Mouse (Mus musculus): ENCODE results near the gene Ndufs3. TPM values are rescaled to one million over a fixed set of nuclear protein-coding genes. Genes with fewer than 3 reads are reported as not detected.

Gene Ndufs3
- polyA plus RNA-seq, 1 experiment, result 84.0 TPM

- TF ChIP-seq CTCF (IDR thresholded peaks at IDR 0.05; ENCODE audit: low read depth, low read length) (no peak), POLR2A (IDR thresholded peaks at IDR 0.05; ENCODE audit: borderline replicate concordance, low read depth, low read length) (no peak)
- H3K4me3 ChIP-seq (ENCODE audit: insufficient read depth, low read length), result no peak overlapping the region
- 0 out of 2 replicates have a peak, but pooled peaks cover 5% of the 10 kb centered on the region for H3K4me1 ChIP-seq (ENCODE audit: control insufficient read depth, insufficient read depth, low read length)
- no peak overlapping the region for H3K27ac ChIP-seq (ENCODE audit: insufficient read depth, low read depth, low read length)
These were observed 27.2 kb upstream of the Ndufs3 start for GRCm38 (mm10) chr2:90931829-90932228.

DNA sequence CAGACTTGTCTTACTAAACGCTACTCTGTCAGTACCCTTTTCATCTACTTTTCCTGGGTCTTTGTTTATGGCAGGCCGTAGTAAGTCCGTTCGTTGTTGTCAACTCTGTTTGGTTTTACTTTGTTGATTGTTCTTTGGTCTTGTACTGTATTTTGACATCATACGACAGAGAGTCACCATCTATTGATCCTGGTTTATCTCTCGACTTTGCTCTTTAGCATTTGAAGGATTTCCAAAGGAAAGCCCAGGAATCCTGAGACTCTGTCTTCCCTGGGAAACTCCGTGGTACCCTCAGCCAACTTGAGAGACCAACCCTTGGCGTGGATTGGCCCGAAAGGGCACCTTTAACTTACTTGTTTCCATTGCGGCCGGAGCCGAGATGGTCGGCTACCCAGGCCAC is 23.9 kb upstream of the Ndufs3 start:
- TF ChIP-seq CTCF (IDR thresholded peaks at IDR 0.05; ENCODE audit: low read depth, low read length), result no peak
- TF ChIP-seq POLR2A (IDR thresholded peaks at IDR 0.05; ENCODE audit: borderline replicate concordance, low read depth, low read length), result no peak
- Histone ChIP-seq H3K4me1 (ENCODE audit: control insufficient read depth, insufficient read depth, low read length) (0 out of 2 replicates have a peak, but pooled peaks cover 5% of the 10 kb centered on the region), H3K4me3 (ENCODE audit: insufficient read depth, low read length) (no peak overlapping the region)

DNA sequence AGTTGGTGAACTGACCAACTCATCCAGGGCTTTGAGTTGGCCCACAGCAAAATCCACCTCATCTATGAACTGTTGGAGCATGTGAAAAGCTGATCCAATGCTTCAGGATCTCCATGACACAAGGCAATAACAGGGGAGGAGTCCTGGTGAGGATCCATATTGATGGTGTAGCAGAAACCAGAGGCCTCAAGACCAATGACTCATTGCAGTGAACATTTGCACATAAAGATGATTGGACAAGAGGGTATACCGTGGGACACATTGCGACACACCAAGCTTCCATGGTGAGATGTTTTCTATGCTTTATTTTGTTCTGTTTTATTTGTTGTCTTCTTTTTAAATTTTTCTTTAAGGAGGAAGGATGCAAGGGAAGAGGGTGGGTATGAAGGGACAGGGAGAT is 18.0 kb upstream of the Ndufs3 start:
- H3K27ac ChIP-seq (ENCODE audit: insufficient read depth, low read depth, low read length), result no peak overlapping the region
- TF ChIP-seq CTCF (IDR thresholded peaks at IDR 0.05; ENCODE audit: low read depth, low read length) (no peak), POLR2A (IDR thresholded peaks at IDR 0.05; ENCODE audit: borderline replicate concordance, low read depth, low read length) (no peak)
- peaks cover 22% of the 10 kb centered on the region for H3K4me1 ChIP-seq (ENCODE audit: control insufficient read depth, insufficient read depth, low read length)
- no peak overlapping the region for H3K4me3 ChIP-seq (ENCODE audit: insufficient read depth, low read length)

More for the DNA sequence above, 23.9 kb upstream of the Ndufs3 start:
- H3K27ac ChIP-seq (ENCODE audit: insufficient read depth, low read depth, low read length), result no peak overlapping the region

GRCm38 (mm10) chr2:90921178-90921577 is 16.6 kb upstream of the Ndufs3 start:
- no peak overlapping the region for H3K27ac ChIP-seq (ENCODE audit: insufficient read depth, low read depth, low read length)
- peaks cover 24% of the 10 kb centered on the region for H3K4me1 ChIP-seq (ENCODE audit: control insufficient read depth, insufficient read depth, low read length)
- TF ChIP-seq CTCF (IDR thresholded peaks at IDR 0.05; ENCODE audit: low read depth, low read length) (no peak), POLR2A (IDR thresholded peaks at IDR 0.05; ENCODE audit: borderline replicate concordance, low read depth, low read length) (no peak)
- no peak overlapping the region for H3K4me3 ChIP-seq (ENCODE audit: insufficient read depth, low read length)

GRCm38 (mm10) chr2:90917999-90918698 is 13.5 kb upstream of the Ndufs3 start:
- TF ChIP-seq POLR2A (IDR thresholded peaks at IDR 0.05; ENCODE audit: borderline replicate concordance, low read depth, low read length) (peak; percentile 49; the same call in 1 of the 2 replicates), CTCF (IDR thresholded peaks at IDR 0.05; ENCODE audit: low read depth, low read length) (no peak)
- Histone ChIP-seq H3K4me3 (ENCODE audit: insufficient read depth, low read length) (peak overlapping the region; percentile 85), H3K4me1 (ENCODE audit: control insufficient read depth, insufficient read depth, low read length) (peaks cover 30% of the 10 kb centered on the region), H3K27ac (ENCODE audit: insufficient read depth, low read depth, low read length) (peak overlapping the region; percentile 61)

DNA sequence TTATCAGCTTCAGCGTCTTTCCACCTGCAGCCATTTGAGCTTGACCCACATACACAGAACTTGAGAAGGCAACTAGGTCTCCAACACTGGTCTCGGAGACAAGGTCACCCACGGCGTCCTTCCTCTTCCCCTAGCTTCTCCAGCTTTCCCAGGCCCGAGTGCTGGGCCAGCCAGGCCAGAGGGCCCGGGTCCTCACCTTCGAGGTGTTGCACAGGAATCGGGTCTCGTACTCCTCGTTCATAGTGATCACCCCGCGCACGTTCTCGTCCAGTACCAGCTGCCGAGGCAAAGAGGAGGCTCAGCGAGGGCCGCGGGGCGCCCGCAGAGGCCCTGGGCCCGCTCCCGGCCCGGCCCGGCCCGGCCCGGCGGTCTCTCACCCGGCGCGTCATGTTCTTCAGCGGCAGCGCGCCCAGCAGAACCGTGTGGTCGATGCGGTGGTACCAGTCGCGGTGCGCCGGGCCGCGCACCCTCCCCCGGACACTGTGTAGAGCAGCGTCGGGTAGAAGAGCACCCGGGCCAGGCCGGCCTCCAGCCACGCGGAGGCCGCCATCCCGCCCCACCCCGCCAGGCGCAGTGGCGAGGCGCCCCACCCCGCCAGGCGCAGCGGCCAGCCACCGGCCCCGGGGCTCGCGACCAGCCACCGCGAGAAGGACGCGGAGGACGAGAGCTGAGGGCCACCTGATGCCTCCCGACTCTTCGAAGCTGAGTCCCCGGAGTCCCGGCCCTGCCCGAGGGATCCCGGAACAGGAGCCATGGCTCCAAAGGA is 12.8 kb upstream of the Ndufs3 start:
- Histone ChIP-seq H3K27ac (ENCODE audit: insufficient read depth, low read depth, low read length) (peak overlapping the region; percentile 61), H3K4me3 (ENCODE audit: insufficient read depth, low read length) (peak overlapping the region; percentile 85), H3K4me1 (ENCODE audit: control insufficient read depth, insufficient read depth, low read length) (peaks cover 23% of the 10 kb centered on the region)
- TF ChIP-seq POLR2A (IDR thresholded peaks at IDR 0.05; ENCODE audit: borderline replicate concordance, low read depth, low read length) (no peak), CTCF (IDR thresholded peaks at IDR 0.05; ENCODE audit: low read depth, low read length) (no peak)

DNA sequence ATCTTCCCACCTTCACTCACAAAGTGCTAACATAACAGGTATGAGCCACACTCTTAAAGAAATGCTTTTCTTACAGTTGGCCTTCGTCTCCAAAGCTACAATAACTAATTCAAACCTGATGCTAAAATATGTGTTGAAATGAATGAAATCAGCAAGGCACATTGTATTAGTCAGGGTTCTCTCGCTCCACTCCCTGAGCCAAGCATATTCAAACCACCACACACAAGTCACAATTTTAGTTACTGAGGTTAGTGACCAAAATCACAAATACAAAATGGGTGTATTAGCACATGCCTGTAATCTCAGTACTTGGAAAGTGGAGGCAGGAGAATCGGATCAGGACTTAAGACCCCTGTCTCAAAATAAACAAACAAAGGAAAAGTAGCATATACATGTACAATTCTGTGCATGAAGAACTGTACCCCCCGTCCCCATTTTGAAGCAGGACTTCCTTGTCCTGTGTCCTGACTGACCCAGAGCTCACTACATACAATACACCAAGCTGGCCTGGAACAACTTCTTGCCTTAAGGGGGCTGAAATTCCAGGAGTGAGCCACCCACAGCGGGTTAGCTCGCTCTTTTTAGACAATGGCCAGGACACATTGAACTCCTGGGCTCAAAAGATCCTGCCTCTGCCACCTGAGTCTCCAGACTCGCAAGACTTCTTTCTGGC is 12.1 kb upstream of the Ndufs3 start:
- H3K4me3 ChIP-seq (ENCODE audit: insufficient read depth, low read length), result peak overlapping the region; percentile 85
- peaks cover 21% of the 10 kb centered on the region for H3K4me1 ChIP-seq (ENCODE audit: control insufficient read depth, insufficient read depth, low read length)
- no peak for TF ChIP-seq POLR2A (IDR thresholded peaks at IDR 0.05; ENCODE audit: borderline replicate concordance, low read depth, low read length)
- no peak for TF ChIP-seq CTCF (IDR thresholded peaks at IDR 0.05; ENCODE audit: low read depth, low read length)
- peak overlapping the region; percentile 61 for H3K27ac ChIP-seq (ENCODE audit: insufficient read depth, low read depth, low read length)

DNA sequence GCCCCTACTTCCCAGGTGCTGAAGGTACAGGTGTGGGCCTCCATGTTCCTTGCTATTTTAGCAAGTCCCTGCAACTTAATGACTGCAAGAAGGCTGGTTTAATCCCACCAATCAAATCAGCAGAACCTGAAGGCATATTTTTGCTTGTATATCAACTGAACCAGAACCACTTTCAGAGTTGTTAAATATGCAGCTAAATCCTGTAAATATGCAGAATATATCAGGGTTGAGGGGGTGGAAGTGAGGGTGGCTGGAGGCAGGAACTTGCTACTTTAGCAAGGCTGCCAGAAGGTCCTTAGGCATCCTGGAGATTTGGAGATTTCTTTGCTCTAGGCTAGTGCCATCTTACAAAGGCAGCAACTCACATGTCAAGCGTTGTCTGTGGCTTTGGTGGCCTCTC is 10.9 kb upstream of the Ndufs3 start:
- Histone ChIP-seq H3K27ac (ENCODE audit: insufficient read depth, low read depth, low read length) (no peak overlapping the region), H3K4me3 (ENCODE audit: insufficient read depth, low read length) (no peak overlapping the region), H3K4me1 (ENCODE audit: control insufficient read depth, insufficient read depth, low read length) (peaks cover 24% of the 10 kb centered on the region)
- TF ChIP-seq CTCF (IDR thresholded peaks at IDR 0.05; ENCODE audit: low read depth, low read length) (no peak), POLR2A (IDR thresholded peaks at IDR 0.05; ENCODE audit: borderline replicate concordance, low read depth, low read length) (no peak)

- H3K4me3 ChIP-seq (ENCODE audit: insufficient read depth, low read length), result no peak overlapping the region
- H3K4me1 ChIP-seq (ENCODE audit: control insufficient read depth, insufficient read depth, low read length), result peaks cover 23% of the 10 kb centered on the region
- H3K27ac ChIP-seq (ENCODE audit: insufficient read depth, low read depth, low read length), result no peak overlapping the region
- TF ChIP-seq POLR2A (IDR thresholded peaks at IDR 0.05; ENCODE audit: borderline replicate concordance, low read depth, low read length), result no peak
- no peak for TF ChIP-seq CTCF (IDR thresholded peaks at IDR 0.05; ENCODE audit: low read depth, low read length)
These were observed 9.0 kb upstream of the Ndufs3 start for GRCm38 (mm10) chr2:90913671-90914070.
